Mouse (Mus musculus) embryo, embryonic 11.5 days (tissue): ENCODE measurements around the gene Ap3b1.

Experiments
- DNase-seq: peaks from one replicate; pipeline ENCODE4 v3.0.0-alpha.2; 2012; ENCODE audit warnings: low read depth, low spot score

The Ap3b1 gene

DNA sequence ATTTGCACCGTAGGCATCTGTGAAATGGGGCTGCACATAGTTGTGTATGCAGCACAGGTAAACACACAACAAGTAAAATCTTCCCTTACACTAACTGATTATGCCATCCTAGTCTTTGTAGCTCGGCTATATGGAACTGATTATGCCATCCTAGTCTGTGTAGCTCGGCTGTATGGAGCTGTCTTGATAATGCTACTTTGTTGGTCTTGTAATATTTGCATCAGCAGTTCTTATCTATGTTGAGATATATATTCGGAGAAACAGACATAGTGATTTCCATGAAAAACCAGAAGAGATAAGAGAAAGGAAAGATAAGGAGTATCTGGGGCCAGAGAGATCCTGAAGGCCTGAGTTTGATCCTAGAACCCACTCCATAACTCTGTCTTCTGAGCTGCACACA, 178.6 kb downstream of the Ap3b1 start:
- no peak for DNase-seq

DNA sequence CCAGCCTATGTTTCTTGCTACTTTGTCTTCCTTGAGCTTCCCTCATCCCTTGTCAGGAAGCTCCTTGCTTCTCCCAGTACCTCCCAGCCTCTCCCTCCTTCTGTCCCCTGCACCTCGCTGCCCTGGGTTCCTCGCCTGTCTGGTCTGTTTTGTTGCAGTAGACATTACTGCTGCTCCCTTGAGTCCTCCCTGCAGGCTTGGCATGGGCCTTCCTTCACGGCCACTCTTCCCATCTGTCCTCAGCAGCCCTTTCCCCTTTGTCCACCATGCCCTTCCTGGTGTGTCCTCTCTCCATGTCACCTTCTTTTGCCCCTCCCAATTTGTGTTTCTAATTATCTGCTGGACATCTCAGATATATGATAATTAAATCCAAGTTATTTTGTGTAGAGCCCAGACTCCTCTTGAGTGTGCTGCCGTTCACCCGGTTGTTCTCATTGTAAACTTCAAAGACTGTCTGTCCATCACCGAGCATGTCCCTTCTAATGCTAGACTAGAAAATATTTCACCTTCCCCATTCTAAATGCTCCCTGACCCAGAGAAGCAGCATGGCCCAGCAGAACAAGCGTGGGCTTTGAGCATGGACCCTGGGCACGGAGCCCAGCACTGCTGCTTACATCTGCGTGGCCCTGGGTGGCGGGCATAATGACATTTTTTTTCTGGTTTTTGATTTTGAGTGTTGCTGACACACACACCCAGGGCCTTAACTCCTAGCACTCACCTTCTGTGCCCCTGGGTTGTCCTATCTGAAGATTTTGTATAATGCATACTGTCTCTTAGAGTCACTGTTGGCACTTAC, 181.3 kb downstream of the Ap3b1 start:
- DNase-seq: no peak

DNA sequence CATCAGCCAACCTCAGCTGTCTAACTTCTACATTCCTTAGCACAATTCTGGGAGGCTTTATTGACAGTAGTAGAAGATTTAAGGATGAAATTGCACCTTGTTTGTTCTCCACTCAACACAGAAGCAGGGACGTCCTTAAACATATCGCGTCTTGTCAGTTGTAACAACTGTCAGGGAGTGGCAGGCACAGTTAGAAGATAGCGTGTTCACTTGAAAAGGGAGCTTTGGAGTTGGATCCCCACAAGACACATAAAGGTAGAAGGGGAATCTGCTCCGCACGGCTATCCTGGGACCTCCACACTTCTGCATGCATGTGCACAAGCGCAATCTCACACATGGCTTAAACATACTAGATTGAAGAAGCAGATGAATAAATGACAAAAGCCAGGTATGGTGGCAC, 183.3 kb downstream of the Ap3b1 start:
- DNase-seq: no peak

DNA sequence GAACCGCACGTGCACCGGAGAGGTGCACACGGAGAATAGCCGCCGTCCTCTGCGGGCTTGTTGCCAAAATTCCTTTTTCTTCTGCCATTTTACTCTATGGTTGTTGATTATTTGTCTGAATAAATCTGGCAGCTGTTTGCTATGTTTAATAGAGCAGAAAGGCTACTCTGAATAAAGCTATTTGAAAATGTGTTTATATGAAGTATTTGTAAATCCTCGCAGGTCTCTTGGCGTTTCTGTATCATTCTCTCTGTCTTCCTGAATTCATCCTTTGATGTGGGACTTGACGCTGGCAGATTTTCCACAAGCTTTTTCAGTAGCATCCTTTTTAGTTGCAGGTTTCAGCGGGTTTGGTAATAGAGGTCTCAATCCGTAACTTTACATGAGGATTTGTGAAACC, 185.5 kb downstream of the Ap3b1 start:
- no peak for DNase-seq

DNA sequence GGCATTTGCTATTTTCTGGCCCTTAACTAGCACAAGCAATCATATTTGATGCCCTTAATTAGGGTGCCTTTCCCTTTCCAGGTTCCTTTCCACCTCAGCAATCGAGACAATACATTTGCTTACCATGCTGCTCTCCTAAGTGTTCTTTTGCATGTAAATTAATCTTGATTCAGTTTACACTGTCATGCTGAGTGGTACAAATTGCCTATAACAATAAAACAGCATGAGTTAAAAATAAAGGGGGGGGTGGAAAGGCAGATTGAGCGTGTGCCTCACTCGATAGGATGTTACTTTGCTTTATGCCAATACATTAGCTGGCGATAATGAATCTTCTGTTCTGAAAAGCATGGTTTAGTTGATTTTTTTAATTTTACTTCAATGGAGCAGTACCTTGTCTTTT, 187.0 kb downstream of the Ap3b1 start:
- DNase-seq: no peak

DNA sequence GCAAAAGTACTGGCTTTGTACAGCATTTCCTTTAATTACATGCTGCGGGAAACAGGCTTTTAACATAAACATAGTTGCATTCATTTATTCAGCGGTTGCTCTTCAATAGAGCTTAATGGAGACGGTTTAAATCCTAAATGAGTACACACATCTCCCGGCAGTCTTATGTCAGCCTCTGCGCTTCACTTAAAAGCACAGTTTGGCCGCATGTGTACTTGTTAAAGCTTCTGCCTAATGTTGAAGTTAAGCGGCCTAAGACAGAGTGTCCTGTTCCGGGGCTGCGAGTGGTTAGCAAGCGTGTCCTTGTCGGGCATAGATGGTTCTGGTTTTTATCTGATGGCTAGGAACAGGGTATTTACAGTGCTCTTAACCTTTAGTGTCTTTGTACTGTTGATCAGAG, 187.5 kb downstream of the Ap3b1 start:
- no peak for DNase-seq

DNA sequence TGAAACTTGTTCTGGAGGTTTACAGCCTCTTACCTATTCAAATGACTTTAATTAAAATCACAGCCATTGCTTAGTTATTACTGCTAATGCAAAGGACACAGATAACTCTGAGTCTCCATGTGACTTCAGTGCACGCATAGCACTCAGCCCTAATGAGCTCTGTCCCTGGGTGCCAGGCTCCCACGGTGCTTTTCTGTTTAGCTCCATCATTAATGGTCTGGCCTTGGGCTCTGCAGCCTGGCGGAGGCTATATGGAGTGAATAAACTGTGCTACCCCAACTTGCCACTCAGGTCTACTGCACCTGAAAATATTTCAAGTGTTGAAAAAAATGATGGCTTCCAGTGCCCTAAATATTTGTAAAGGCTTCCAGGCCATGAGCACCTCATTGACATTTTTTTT, 190.8 kb downstream of the Ap3b1 start:
- no peak for DNase-seq

DNA sequence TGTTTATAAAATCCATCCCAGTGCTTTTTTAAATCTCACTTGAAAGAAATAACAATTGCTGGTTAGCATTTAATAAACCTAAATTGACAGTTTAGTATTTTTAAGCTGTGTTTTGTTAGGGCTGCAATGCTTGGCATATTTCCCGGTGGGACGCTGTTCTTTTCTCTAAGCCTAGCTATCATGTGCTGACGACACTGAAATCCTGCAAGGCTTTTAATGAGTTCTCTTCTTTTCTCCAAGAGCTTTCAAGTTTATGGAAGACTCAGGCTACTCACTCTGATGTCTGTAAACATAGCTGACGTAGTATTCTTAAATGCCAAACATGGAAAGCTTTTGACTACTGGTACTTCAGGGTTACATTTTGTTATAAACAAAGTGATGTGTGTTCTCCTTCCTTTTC, 191.3 kb downstream of the Ap3b1 start:
- DNase-seq: no peak

DNA sequence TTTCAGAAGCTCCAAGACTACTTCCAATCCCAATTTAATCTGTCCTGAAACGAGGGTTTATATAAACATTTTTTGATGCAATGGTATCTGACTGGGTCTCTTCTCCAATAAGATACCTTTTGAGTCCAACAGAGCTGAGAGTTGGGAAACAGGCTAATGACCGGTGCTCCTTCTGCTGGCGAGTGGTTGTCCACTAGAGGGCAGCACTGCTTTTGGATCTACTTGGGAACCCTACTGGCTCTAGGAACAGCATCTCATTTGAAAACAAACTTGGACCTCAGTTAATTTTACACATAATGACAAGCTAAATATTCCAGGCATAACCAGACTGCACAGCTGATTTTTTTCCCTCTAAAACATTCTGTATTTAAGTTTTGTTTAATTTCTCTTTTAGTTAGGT, 201.3 kb downstream of the Ap3b1 start:
- peak; percentile 70 for DNase-seq

DNA sequence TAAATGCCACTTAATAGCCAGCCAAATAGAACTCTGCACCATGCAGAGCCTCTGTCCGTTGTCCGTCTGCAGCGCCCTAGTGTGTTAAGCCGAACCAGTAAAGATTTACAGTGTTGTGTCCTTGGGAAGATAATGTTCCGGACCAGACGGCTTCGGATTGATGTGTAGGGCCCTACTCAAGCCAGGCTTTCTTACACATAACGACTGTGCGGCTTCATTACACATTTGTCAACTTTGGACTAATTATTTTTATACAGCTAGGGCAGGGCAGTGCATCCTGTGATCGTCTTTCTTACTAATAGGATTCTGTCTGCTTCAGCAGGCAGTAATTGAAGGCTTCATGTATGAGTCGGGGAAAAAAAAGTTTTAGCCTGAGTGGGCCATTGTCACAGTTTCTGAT, 202.1 kb downstream of the Ap3b1 start:
- DNase-seq: no peak

DNA sequence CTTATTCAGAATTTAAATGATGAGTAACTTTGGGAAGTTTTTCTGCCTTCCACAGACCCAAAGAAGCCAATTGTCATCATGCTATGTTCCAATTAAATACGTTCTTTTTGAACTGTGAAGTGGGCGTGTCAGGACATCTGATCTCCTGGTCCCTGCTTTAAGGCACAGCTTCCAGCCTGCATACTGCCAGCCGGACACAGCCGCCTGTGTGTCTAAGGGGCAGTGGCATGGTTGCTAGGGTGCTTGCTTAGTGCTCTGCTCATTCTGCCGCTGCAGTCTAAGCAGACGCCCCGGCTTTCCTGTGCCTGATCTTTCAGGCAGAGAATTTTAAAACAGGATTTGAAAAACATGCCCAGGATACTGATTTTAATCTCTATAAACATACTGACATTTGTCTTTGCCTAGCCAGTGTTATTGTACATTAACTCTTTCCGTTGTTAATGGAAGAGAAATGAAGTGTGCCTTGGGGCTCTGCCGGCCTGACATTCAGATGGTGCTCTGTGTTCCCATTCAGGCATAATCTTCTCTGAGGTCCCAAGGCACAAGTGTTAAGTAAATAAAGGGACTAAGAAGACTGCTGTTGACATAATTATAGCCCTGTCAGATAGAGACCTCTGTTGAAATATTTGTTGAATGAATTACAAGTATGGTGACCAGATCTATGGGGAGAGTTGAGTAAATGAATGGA, 204.0 kb downstream of the Ap3b1 start:
- no peak for DNase-seq

DNA sequence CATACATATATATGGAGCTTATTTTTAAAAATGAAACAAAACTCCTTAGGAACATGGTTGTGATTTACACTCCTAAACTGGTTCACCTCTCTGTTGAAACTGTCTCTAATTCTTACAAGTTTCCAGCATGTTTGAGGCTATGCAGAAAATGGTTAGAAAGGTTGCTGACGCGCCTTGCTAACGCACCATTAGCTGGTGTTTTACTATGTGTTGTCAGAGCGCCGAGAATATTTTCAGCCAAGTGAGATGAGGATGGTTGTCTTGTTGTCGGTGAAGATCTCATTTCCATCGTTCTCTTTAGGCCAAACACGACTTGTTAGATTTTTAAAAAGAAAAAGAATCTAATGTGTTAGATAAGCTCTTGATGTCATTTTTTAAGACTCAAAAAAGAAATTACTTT, 205.1 kb downstream of the Ap3b1 start:
- DNase-seq: no peak

DNA sequence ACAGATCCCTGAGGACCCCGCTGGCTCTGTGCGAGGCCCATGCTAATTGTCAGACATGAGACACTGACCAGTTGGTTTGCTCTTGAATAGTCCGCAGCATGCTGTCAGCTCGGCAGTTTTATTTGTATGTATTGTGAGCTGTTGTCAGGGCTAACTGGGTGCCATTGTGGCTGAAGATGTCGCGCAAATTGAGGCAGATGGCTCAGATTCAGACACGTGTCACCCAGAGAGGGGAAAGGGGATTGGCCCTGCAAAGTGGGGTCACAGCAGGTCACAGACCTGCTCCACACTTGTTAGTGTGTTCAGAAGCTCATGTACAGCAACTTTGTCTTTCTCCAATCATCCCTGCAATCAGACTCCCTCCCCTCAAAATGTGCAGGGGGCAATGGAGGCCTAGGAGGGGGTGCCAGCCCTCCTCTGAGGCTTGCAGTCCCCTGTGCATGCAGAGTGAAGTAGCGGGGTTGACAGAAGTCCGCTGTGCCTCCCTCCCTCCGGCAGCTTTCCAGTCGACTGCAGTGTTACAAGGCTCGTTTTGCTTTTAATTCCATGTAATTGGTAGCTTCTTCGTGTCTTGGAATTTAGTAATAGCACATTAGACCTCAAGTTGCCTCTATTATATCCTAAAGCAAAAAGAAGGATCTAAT, 205.7 kb downstream of the Ap3b1 start:
- no peak for DNase-seq

DNA sequence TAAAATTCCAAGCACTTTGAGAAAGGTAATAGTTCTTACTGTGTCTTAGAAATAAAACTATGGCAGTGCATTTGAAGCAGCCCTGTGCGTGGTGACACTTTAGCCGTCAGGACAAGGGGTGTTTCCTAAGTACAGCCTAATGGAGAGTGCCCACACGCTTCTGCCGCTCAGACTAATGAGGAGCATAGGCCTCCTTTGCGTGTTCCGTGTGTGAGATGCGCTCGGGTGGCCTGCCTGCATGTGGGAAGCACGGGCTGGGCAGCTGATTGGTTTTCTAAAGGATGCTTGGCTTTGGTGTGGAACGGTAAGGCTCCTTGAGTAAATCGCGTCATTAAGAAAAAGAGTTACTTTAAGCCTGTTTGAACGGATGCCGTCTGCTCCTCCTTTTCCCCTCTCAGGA, 206.4 kb downstream of the Ap3b1 start:
- no peak for DNase-seq

DNA sequence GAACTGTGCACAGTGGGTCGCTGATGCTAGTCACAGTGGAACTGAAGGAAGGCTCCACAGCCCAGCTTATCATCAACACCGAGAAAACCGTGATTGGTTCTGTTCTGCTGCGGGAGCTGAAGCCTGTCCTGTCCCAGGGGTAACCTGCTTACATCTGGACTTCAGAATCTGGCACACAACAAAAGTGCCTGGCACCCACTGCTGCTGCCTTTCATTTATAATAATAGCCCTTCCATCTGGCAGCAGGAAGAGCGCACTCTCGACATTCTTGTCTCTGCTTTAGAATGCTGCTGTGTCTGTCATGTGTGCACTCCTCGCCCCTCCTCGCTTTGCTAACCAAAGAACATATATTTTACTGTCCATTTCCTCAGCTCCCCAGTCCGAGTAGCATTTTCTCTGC, 206.9 kb downstream of the Ap3b1 start:
- DNase-seq: no peak

DNA sequence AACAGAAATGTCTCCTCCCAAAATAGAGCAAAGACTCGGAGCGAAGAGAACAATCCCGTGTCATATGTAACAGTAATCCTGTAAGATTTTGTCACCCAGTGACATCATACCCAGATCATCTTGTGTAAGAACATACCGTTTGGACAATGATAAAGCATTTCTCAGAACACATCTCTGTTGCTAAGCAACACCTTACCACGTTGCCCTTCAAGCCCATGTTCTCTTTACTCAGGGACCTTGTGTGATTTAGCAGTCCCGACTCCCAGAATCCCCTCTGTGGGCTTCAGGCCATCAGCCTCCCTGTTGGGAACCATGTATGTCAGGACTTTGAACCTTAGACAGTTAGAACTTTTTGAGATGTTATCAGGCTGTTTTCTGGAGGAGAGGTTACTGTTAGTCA, 209.0 kb downstream of the Ap3b1 start:
- no peak for DNase-seq

DNA sequence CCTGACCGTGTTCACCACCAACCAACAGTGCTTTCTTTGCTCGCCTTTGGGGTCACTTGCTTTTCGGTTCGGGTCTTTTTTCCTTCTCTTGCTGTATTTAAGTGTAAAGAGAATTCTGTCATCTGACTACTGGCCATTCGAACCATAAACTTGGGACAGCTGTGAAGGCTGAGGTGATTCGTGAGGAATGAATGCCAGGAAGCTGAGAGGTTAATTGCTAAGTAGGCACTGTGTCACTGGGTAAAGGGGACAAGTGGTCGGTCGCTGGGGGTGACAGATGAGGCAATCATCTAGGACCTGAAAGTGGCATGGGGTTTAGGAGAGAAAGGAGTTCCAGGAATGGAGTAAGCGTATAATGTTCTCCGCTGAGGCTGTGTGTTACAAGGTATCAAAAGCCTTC, 212.2 kb downstream of the Ap3b1 start:
- DNase-seq: no peak

DNA sequence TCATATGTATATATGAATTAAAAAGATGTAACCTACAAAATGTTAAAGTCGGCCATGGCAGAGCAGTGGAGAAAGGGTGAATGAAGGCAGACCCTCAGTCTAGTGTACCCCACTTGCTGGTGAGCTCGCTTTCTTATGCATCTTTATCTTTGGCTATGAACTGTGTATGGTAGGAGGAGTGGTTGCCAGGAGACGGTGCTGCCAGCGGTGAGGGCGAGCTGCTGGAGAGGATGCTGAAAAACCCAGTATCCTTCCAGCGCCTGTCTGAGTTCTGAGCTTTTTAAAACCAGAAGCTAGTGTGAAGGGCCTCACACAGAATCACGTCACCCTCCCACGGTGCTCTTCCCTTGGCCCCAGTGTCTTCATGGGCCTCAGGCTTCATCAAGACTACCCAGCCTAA, 214.6 kb downstream of the Ap3b1 start:
- DNase-seq: no peak

DNA sequence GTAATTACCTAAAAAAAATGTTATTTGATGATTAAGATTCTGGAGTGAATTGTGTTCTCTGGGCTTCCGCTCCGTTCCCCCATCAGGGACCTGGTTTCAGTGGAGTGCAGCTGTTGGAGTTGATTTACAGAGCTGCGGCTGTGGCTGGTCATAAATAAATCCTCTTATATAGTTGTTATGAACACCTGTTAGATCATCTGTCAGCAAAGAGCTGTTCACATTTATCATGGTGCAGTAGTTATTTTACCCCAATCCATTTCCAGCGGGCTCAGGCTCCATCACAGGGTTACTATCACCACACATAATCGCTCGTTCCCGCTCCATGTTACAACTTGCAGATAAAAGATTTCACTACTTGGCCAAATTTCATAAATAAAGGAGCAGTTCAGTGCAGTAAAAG, 215.1 kb downstream of the Ap3b1 start:
- no peak for DNase-seq

DNA sequence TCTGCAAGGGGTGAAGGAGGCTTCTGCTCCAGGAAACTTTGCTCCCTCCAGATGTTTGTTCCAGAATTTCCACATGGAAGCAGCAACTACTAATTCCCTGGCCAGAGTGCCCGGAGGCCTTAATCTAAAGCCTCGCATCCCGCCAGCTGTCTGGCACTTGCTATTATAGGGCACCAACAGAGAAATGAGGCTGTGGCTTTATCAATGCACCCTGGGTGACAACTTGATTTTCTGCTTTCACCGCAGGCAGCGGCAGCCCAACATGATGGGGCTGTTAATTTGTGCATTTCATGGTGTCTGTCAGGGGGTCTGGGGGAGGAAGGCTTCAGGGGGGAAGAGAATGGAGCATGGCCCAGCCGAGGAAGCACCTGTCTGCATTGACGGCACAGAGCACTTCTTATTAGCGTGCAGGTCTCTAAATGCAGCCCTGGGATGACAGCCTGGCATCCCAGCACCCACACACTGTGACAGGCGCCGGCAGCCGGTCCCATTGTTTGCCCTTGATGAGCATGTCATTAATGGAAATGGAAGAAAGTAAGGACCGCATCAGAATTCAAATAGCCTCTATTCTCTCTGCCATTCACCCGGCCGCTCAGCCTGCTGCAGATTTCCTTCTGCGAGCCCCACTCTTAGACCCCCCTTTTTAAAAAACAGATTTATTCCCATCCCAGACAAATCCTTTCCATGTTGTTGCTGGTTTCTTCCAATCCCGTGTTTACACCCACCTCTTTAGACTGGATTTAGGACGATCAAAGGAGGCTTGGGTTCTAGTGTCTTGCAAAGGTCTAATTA, 217.0 kb downstream of the Ap3b1 start:
- no peak for DNase-seq

DNA sequence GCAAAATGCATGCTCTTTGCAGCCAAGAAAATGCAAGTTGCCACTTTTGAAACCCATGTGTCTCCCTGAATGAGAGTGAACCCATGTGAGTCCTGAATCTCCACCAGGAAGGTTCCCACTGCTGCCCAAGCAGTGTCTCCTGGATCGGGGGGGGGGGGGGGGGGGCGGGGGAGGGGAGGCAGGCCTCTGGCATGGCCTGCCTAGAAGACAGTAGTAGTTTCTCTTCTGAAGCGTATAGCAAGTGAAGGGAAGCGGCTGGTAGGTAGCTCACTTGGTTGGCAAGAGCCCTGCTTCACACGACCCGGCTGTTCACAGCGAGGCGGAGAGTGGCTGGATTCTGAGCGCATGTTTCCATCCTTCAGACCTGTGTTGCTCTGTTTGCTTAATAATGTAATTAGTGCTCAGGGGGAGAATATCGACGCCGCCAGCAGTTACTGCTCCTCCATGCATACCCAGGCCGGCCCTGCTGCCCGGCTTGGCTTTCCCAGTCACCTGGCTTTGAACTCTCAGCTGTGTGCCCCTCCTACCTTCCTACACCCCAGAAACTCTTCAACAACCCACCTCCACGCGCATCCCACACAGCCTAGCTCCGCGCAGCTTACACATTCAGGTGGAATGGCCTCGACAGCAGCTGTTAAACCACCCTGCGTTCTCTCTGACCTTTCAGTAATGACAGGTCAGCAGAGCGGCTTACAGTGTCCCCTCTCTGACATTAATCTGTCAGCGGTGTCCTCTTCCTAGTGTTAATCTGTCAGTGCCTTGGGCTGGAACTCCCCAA, 217.8 kb downstream of the Ap3b1 start:
- DNase-seq: no peak

DNA sequence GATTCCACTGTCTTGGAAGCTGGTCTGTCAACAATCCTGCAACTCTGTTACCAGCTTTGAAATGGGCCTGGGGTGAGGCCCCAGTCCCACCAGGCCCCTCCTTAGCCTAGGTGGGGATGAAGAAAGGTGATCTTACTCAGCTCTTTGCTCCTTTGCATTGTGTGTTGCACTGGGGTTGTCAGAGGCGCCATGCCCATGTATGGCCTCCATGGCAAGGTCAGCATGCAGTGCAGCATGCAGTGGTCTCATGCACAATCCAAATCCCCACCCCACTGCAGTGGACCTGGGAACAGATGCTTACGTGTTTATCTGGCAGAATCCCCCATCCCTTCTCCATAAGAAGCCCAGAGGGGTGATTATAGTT, 218.4 kb downstream of the Ap3b1 start:
- DNase-seq: no peak
